Mouse (Mus musculus) liver, embryonic 13.5 days (tissue): ENCODE results near the gene Mamstr. TPM values are rescaled to one million over a fixed set of nuclear protein-coding genes. Genes with fewer than 3 reads are reported as not detected.
"Not testable (repeated sequence)": the region's sequence is repeated elsewhere in the genome, so short reads cannot be mapped to it uniquely, and the experiment has no call there.

Source experiments
- ATAC-seq: fragments of 200-750 bp; cut with Nextera tagmentation; 2 replicates; pipeline ENCODE4 v1.8.0; 2017; ENCODE audit warnings: low read depth, mild to moderate bottlenecking, moderate number of reproducible peaks, moderate library complexity
- DNase-seq: peaks from one replicate; pipeline ENCODE4 v3.0.0; 2022
- H3K27ac ChIP-seq: fragments of 300-500 bp; sonication (generic); 2 replicates; pipeline ENCODE4 v1.5.1; 2015; ENCODE audit warnings: moderate library complexity, mild to moderate bottlenecking, inconsistent platforms
- H3K27me3 ChIP-seq: fragments of 300-500 bp; sonication (generic); 2 replicates; pipeline ENCODE4 v1.6.1; 2015; ENCODE audit warnings: mild to moderate bottlenecking, inconsistent platforms
- H3K36me3 ChIP-seq: fragments of 300-500 bp; sonication (generic); 2 replicates; pipeline ENCODE4 v1.6.1; 2015; ENCODE audit warnings: mild to moderate bottlenecking, inconsistent platforms
- H3K4me1 ChIP-seq: fragments of 300-500 bp; sonication (generic); replicated peaks from 2 replicates; pipeline ENCODE4 v1.6.1; 2015; ENCODE audit warnings: inconsistent platforms
- H3K4me2 ChIP-seq: fragments of 300-500 bp; sonication (generic); 2 replicates; pipeline ENCODE4 v1.6.1; 2015; ENCODE audit warnings: inconsistent platforms, mild to moderate bottlenecking, moderate library complexity
- H3K4me3 ChIP-seq: fragments of 300-500 bp; sonication (generic); replicated peaks from 2 replicates; pipeline ENCODE4 v1.5.1; 2015; ENCODE audit warnings: mild to moderate bottlenecking, inconsistent platforms
- H3K9ac ChIP-seq: fragments of 300-500 bp; sonication (generic); 2 replicates; pipeline ENCODE4 v1.6.1; 2015; ENCODE audit warnings: mild to moderate bottlenecking, inconsistent platforms
- H3K9me3 ChIP-seq: fragments of 300-500 bp; sonication (generic); replicated peaks from 2 replicates; pipeline ENCODE4 v1.6.1; 2016; ENCODE audit warnings: inconsistent platforms
- WGBS: fragments of 180-500 bp; shearing (Covaris S2); methylation state at CpG from one replicate; pipeline ENCODE4 v1.1.7; 2015; ENCODE audit not compliant: insufficient replicate concordance; 5-methylcytosine and 5-hydroxymethylcytosine counted together
- polyA plus RNA-seq: library from polyadenylated mRNA; unstranded; fragments of >200 nt; fragmentation: Nextera tagmentation; extraction: Ambion mirVana; gene quantifications from 2 replicates; pipeline ENCODE4 v1.2.1, GENCODE M21; 2015

The Mamstr gene
- polyA plus RNA-seq, 1 experiment from 2014 or later = 0.46 TPM

DNA sequence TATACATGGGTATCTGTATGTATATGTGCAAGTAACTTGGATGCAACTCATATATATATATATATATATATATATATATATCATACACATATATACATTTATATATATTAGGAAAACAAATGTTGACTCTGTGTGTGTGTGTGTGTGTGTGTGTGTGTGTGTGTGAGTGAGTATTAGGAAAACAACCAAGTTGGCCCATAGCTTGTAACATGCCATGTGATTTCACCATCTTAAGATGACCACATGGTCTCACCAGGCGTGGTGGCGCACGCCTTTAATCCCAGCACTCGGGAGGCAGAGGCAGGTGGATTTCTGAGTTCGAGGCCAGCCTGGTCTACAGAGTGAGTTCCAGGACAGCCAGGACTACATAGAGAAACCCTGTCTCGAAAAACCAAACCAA, 21.9 kb downstream of the Mamstr start:
- WGBS = 61% methylated on average over 6 of the region's 6 CpGs
- ATAC-seq, DNase-seq, H3K27me3 ChIP-seq, H3K9me3 ChIP-seq, H3K4me2 ChIP-seq, H3K36me3 ChIP-seq, H3K9ac ChIP-seq, H3K4me3 ChIP-seq, H3K27ac ChIP-seq: not testable (repeated sequence)
- peaks cover 11% of the 10 kb centered on the region for H3K4me1 ChIP-seq

DNA sequence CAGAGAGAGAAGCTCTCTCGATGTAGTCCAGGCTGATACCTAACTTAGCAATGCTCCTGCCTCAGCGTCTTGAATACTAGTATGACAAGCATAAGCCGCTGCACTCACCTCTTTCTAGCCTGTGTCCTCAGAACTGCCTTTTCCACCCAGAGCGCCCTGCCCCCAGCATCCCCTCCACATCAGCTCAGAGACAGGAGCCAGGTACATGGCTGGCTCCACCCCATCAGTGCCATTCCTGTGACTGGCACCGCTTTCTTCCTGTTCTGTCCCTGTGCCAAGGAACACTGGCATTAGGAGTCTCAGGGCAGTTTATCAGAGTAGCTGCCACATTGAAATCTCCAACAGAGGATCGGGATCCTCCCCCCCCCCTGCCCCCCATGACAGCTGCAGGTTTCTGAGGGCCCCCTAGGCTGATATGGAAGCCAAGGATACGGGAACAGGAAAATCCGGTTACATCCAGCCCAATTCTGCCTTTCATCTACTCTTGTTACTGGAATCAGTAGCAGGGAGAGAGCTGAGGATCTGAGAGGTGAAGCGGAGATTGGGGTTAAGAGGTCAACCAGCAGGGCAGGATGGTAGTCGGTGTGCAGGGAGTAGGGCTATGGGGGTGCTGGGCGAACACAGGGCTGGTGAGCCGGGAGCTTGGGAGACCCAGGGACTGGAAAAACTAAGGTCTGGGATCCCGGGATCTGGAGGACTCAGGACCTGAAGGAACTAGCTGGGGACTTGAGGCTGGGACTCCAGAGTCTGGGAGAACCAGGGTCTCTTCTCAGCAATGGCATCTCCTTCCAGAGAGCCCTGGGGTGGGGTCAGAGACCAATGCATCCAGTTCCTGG, 25.7 kb downstream of the Mamstr start:
- 0 out of 2 replicates have a peak, but pooled peaks cover 4% of the 10 kb centered on the region for H3K27me3 ChIP-seq
- ATAC-seq (no peak), DNase-seq (no peak)
- H3K9ac ChIP-seq = no peak overlapping the region
- H3K27ac ChIP-seq = no peak overlapping the region
- H3K4me2 ChIP-seq = no peak overlapping the region
- no peaks in the 10 kb centered on the region for H3K36me3 ChIP-seq
- 45% methylated on average over 13 of the region's 13 CpGs for WGBS
- peaks cover 11% of the 10 kb centered on the region for H3K4me1 ChIP-seq
- 0 out of 2 replicates have a peak, but pooled peaks cover 2% of the 10 kb centered on the region for H3K9me3 ChIP-seq
- no peak overlapping the region for H3K4me3 ChIP-seq

DNA sequence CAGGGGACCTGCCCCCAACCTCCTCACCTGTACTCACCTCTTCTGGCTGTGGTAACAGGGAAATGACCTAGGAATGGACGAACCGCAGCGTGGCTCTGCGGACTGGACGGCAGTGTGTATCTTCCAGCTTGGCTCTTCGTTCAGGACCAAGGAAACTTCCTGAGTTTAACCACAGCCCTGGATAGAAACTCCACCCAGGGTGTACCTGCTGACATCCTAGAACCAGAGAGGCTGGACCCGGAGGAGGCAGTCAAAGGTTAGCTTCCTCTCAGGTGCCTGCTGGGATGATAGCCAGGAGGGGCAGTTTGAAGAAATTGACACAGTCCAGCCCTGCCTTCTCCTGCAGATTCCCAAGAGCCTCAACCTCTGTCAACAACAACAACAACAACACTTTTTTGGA, 26.4 kb downstream of the Mamstr start, which contains the start of gene Fut2:
Fut2 (minus strand) TSS at position 234 of the 400 bp plus-strand sequence.
- 0 out of 2 replicates have a peak, but pooled peaks cover 4% of the 10 kb centered on the region for H3K27me3 ChIP-seq
- 0 out of 2 replicates have a peak, but pooled peaks cover 2% of the 10 kb centered on the region for H3K9me3 ChIP-seq
- no peak within 1 kb of the TSS for H3K27ac ChIP-seq
- 69% methylated on average over 7 of the region's 7 CpGs for WGBS
- H3K9ac ChIP-seq = no peak within 1 kb of the TSS
- ATAC-seq (no peak), DNase-seq (no peak)
- no peaks in the 10 kb centered on the region for H3K36me3 ChIP-seq
- H3K4me1 ChIP-seq = peaks cover 11% of the 10 kb centered on the region
- no peak within 1 kb of the TSS for H3K4me2 ChIP-seq
- no peak within 1 kb of the TSS for H3K4me3 ChIP-seq

DNA sequence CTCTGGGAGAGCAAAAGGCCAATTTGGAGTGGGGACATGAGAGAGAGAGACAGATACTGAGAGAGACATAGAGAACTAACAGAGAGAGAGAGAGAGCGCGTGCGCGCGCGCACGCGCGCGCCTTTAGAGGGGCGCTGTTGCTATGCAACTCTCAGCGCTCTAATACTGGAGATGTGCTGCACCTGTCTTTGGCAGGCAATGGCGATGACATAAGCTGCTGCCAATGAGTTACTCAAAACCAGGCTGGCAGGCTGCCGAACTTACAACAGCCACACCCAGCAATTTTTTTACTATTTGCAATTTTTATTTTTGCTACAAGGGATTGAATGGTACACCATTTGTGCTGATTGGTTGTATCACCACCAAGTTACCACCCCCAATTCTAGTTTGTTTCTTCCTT, 28.0 kb downstream of the Mamstr start:
- Histone ChIP-seq H3K4me1 (peaks cover 11% of the 10 kb centered on the region), H3K4me3 (no peak overlapping the region), H3K27me3 (0 out of 2 replicates have a peak, but pooled peaks cover 4% of the 10 kb centered on the region), H3K9me3 (0 out of 2 replicates have a peak, but pooled peaks cover 2% of the 10 kb centered on the region), H3K9ac (no peak overlapping the region), H3K36me3 (no peaks in the 10 kb centered on the region), H3K27ac (no peak overlapping the region), H3K4me2 (no peak overlapping the region)
- DNase-seq (no peak), ATAC-seq (no peak)
- WGBS = 80% methylated on average over 14 of the region's 14 CpGs

DNA sequence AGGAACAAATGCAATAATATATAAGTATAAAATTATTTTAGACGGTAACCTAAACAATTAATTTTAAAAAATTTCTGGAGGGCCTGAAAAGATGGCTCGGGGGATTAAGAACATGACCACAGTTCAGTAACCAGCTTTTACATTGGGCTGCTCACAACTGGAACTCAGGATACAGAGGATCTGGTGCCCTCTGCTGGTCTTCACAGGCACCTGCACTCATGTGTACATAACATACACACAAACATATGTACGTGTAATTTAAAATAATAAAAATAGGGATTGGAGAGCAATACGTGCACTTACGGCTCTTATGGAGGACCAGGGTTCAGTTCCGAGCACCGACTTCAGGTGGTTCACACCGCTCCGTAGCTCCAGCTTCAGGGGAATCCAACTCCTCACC, 29.1 kb downstream of the Mamstr start:
- 82% methylated on average over 9 of the region's 9 CpGs for WGBS
- ATAC-seq (no peak), DNase-seq (no peak)
- Histone ChIP-seq H3K9ac (no peak overlapping the region), H3K9me3 (0 out of 2 replicates have a peak, but pooled peaks cover 2% of the 10 kb centered on the region), H3K27me3 (0 out of 2 replicates have a peak, but pooled peaks cover 4% of the 10 kb centered on the region), H3K4me3 (no peak overlapping the region), H3K4me1 (peaks cover 6% of the 10 kb centered on the region), H3K27ac (no peak overlapping the region), H3K36me3 (no peaks in the 10 kb centered on the region), H3K4me2 (no peak overlapping the region)

DNA sequence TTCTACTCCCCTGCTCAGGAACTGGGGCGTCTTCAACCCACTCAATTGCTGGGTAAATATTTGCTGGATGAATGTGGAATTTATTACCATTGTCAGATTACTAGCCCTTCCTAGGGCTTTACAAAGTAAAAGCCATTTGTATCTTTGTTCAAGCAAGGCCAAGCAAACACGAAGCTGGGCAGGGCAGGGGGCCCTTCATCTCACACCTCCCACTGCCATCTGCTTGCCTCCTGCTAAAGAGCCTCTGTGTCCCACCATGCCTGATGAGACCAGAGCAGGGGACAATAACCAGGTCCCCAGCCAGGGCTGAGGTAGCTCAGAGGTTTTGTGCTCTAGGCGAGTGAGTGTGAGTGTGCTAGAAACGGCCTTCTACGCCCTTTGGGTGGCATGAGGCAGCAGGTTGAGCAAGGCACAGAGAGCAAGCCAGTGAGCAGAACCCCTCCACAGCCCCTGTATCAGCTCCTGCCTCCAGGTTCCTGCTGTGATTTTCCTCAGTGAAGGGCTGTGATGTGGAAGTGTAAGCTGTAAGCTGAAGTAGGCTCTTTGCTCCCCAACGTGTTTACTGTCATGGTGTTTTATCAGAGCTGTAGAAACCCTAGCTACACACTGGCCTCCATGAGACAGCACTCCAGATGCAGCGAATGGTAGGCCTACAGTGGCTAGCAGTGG, 38.0 kb downstream of the Mamstr start:
- Histone ChIP-seq H3K27ac (no peak overlapping the region), H3K9me3 (no peaks in the 10 kb centered on the region), H3K4me1 (peaks cover 19% of the 10 kb centered on the region), H3K4me3 (no peak overlapping the region), H3K4me2 (no peak overlapping the region), H3K9ac (no peak overlapping the region), H3K27me3 (0 out of 2 replicates have a peak, but pooled peaks cover 7% of the 10 kb centered on the region), H3K36me3 (no peaks in the 10 kb centered on the region)
- ATAC-seq = no peak
- 61% methylated on average over 7 of the region's 7 CpGs for WGBS
- DNase-seq = no peak

DNA sequence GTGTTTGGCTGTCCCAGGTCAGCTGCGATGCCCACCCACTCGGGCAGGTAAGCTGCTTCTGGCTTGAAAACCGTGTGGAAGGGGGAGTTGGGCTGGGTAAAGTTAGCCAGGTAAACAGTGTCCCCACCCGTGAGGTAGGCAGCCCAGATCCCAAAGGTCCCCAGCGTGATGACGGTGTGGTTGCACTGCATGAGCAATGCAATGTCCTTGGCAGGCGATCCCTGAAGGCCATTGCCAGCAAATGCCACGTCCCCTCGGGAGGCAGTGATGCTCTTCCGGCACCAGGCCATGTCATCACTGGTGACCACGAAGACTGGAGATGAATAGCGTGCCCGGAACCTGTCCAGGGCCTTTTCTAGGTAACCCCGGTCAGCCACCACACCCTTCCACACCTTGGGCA, 38.7 kb downstream of the Mamstr start:
- WGBS = 76% methylated on average over 14 of the region's 14 CpGs
- Histone ChIP-seq H3K4me3 (no peak overlapping the region), H3K27me3 (0 out of 2 replicates have a peak, but pooled peaks cover 7% of the 10 kb centered on the region), H3K4me2 (no peak overlapping the region), H3K9me3 (no peaks in the 10 kb centered on the region), H3K27ac (no peak overlapping the region), H3K4me1 (peaks cover 19% of the 10 kb centered on the region), H3K36me3 (no peaks in the 10 kb centered on the region), H3K9ac (no peak overlapping the region)
- DNase-seq = no peak
- ATAC-seq = no peak

DNA sequence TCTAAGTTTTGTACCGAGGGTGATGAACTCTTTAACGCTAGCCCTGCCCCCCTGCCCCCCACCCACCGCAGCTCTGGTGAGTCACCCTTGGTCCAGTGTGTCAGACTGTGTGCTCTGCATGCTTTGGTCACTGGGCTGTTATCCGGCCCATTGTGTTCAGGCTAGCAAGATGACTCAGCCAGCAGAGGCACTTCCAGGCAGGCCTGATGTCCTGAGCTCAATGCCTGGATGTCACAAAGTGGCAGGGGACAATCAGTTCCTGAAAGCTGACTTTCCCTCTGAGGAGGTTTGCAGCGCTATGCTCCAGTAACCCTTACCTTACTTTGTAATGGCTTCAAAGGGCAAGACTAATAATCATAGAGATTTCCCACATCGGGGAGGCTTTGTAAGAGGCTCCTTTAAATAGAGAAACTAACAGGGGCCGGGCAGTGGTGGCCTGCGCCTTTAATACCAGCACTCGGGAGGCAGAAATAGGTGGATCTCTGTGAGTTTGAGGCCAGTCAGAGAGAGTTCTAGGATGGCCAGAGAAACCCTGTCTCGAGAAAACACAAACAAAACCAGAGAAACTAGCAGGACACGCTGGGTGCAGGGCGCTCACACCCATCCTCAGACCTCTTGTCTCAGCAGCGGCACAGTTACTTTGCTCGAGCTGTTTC, 40.3 kb downstream of the Mamstr start:
- no peak overlapping the region for H3K4me2 ChIP-seq
- 0 out of 2 replicates have a peak, but pooled peaks cover 8% of the 10 kb centered on the region for H3K27me3 ChIP-seq
- no peak overlapping the region for H3K4me3 ChIP-seq
- DNase-seq (no peak), ATAC-seq (no peak)
- 65% methylated on average over 14 of the region's 14 CpGs for WGBS
- peaks cover 19% of the 10 kb centered on the region for H3K4me1 ChIP-seq
- H3K9ac ChIP-seq = no peak overlapping the region
- H3K9me3 ChIP-seq = no peaks in the 10 kb centered on the region
- no peak overlapping the region for H3K27ac ChIP-seq
- no peaks in the 10 kb centered on the region for H3K36me3 ChIP-seq

DNA sequence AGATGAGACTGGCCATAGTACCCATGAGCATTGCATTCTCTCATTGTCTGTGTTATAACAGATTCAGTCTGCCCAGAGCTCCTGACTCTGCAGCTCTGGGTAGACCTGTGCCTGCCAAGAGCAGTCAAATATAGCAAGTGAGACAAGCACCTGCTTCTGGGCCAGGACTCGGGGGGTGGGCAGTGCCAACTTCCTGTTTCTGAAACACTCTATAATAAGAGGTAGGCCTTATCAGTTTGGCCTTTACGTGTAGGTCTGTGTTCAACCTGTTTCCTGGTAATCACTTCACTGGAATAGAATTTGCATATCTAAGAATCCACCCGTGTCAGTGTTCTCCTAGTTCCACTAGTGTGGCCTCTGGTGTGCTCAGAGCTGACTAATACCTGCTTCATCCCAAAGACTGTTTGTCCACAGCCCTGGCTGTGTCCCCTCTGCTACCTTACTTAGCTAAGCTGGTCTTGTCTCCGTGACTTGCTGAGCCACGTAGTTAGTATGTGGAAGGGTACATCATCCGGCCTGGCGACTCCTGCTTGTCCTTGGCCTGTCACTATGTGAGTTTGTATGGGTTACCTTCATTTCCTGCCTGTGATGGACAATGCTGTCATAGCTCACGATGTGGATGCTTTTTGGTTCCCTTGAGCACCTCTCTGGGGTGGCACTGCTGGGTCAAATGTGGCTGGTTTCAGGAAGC, 41.4 kb downstream of the Mamstr start:
- H3K36me3 ChIP-seq = no peaks in the 10 kb centered on the region
- 46% methylated on average over 8 of the region's 8 CpGs for WGBS
- 0 out of 2 replicates have a peak, but pooled peaks cover 5% of the 10 kb centered on the region for H3K27me3 ChIP-seq
- DNase-seq = no peak
- H3K4me2 ChIP-seq = no peak overlapping the region
- no peak overlapping the region for H3K27ac ChIP-seq
- no peak overlapping the region for H3K4me3 ChIP-seq
- H3K4me1 ChIP-seq = peaks cover 22% of the 10 kb centered on the region
- no peak for ATAC-seq
- H3K9ac ChIP-seq = no peak overlapping the region
- no peaks in the 10 kb centered on the region for H3K9me3 ChIP-seq

DNA sequence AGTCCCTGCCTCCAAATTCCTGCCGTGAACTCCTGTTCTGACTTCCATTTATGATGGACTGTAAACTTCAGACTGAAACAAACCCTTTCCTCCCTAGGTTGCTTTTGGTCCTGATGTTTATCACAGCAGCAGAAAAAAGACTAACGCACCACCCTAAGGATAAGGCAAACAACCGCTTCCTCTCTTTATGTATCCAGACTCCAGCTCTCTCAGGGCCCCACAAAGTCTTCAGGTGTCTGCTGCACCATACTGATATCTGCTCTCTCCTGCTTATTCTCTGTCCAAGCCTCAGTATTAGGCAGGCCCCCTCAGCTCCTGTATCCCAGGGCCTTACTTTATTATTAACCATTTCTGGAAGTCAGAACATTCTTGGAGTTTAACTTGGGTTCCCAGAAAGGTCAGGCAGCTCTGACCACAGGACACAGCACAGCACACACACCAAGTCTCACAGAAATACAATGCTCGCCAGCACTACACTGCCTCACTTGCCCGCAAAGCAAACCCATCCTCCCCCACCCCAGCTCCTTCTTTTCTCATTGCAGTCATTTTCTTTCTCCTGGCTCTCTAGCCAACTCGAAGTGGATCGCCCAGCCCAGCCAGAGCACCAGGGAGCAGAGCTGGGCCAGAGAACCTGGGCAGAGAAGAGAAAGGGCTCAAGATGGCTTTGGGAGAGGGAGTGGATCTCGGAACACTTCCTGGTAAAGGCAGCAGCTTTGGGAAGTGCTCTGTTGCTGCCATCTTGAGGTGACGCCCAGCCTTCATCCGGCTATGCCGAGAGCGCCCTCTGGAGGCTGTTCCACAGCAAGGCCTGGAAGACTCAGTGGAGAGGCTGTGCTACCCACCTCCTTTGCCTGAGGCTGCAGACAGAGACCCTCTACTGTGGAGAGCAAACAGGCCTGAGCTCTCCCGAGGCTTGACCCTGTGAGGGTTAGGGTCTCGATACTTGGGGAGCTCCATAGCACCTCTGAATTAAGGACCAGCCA, 42.7 kb downstream of the Mamstr start:
- Histone ChIP-seq H3K27me3 (peaks cover 5% of the 10 kb centered on the region; the same call in 1 of the 2 replicates), H3K4me2 (peak overlapping the region; percentile 37), H3K4me1 (peaks cover 22% of the 10 kb centered on the region), H3K4me3 (no peak overlapping the region), H3K36me3 (no peaks in the 10 kb centered on the region), H3K9me3 (no peaks in the 10 kb centered on the region), H3K27ac (no peak overlapping the region), H3K9ac (peak overlapping the region; percentile 44; the same call in 1 of the 2 replicates)
- ATAC-seq (peak; percentile 54), DNase-seq (peak; percentile 54)
- 24% methylated on average over 14 of the region's 14 CpGs for WGBS
